Mouse (Mus musculus) brown adipose tissue, adult 24 weeks (tissue): ENCODE data around the gene Krcc1. TPM values are rescaled to one million over a fixed set of nuclear protein-coding genes. Genes with fewer than 3 reads are reported as not detected.
A peak's percentile ranks its signal among the peaks of the same experiment; 100 is the strongest.

Experiments
- H3K27ac ChIP-seq: fragments of 200-500 bp; replicated peaks from 2 replicates; pipeline ENCODE4 v1.5.1; 2012; ENCODE audit warnings: low read depth, mild to moderate bottlenecking, low read length
- H3K4me1 ChIP-seq: fragments of 200-500 bp; 2 replicates; pipeline ENCODE4 v1.6.1; 2012; ENCODE audit warnings: low read length, mixed read lengths; ENCODE audit not compliant: control insufficient read depth, insufficient read depth, insufficient read length
- H3K4me3 ChIP-seq: fragments of 200-500 bp; 2 replicates; pipeline ENCODE4 v1.5.1; 2012; ENCODE audit warnings: low read depth, mild to moderate bottlenecking, low read length, moderate library complexity; ENCODE audit not compliant: insufficient read depth
- polyA plus RNA-seq: library from polyadenylated mRNA; stranded (reverse); fragments of >200 nt; gene quantifications from 2 replicates; pipeline ENCODE4 v1.2.4, GENCODE M21; 2012; ENCODE audit not compliant: missing spikeins, insufficient read depth, insufficient read length

The Krcc1 gene
- polyA plus RNA-seq, result 160 and 201 TPM in 2 replicates

DNA sequence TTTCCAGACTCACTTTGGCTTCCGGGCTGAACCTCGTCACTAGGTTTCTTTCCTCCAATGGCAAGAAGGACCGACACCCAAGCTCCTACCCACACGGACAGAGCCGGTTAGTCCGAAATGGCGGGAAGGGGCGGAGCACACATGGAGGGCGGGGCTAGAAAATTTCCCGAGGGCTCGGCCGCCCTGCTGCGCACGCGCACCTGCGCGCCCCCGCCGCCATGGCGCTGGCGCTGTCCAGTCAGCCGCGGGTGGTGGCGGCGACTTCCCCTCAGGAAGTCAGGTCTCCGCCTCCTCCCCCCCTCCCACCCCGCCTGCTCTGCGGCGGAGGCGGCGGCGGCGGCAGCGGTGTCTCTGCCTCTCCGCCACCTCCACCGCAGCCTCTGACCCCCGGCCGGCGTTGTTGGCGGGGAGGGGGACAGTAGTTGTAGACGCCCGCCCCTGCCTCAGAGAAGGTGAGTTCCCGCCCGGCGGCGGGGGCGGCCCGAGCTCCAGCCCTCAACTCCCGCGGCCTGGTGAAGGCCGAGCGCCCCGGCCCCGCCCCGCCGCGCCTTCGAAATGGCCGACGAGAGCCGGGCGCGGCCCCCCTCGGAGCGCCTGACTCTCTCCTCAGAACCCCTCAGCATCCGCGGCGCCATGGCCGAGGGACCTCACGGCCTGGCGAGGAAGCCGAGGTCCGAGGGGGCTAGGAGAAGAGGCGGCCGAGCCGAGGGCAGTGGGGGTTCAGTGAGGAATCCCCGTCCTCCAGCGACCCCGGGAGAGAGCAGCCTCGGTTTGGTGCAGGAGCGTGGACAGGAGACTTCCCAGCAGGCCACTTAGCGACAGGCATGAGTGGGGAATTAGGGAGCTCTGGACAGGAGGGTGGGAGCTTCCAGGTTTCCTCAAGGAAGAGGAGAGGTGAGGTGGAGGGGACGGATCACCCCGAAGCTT is at the start of gene Krcc1:
Gene Krcc1, plus strand, starts transcription at position 289 of the 927 bp plus-strand sequence.
- H3K27ac ChIP-seq, result peak within 1 kb of the TSS; percentile 96
- peak within 1 kb of the TSS; percentile 98 for H3K4me3 ChIP-seq
- peaks cover 11% of the 10 kb centered on the region; the same call in 1 of the 2 replicates for H3K4me1 ChIP-seq

DNA sequence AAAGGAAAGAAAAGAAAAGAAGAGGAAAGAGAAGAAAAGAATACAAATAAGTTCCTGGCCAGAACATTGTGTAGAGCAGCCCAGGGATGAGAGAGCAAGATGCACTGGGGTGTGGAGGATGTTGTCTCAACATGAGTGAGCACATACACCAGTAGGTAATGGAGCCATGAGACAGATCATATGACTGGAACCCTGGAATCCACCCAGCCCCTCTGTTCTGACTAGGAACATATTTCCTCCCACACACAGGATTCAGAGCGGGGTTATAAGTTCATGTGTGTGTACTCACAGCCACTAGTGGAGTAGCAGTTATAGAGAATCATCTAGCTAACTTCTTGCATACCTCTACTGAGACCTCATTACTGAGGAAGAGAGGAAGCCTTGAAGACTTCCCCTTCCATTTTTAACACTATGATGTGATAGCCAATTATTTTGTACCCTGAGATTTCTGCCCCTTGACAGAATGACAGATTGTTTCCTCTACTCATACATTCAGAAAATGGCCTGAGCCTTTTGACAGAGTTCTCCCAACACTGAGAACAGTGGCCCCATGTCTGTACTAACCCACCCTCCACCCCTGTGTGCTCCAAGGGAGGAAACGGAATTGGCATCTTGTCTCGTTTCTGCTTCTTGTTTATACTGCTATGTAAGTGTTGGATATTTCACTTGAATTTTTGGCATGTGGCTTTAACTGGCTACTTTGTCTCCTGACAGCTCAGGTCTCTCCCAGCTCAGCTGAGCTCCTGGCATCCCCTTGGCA is 47.1 kb upstream of the Krcc1 start:
- Histone ChIP-seq H3K4me1 (no peaks in the 10 kb centered on the region), H3K4me3 (no peak overlapping the region), H3K27ac (no peak overlapping the region)

DNA sequence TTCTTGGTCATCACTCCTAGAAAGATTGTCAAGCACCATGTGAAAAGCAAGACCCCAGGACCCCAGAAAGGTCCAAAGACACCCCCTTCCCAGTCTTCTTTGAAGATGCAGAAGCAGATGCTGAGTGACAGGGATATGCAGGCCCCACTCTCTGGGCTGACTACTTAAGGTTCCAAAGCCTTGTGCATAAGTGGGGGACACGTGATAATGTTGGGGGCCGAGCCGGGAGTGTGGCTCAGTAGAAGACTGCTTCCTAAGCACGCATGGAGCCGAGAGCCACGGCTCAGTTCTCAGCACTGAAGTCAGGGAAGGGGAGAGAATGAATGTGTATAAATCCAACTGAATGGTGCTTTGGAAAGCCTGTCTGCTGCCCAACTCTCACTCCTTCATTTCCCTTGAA is 44.9 kb upstream of the Krcc1 start:
- no peak overlapping the region for H3K4me3 ChIP-seq
- no peaks in the 10 kb centered on the region for H3K4me1 ChIP-seq
- H3K27ac ChIP-seq, result no peak overlapping the region

DNA sequence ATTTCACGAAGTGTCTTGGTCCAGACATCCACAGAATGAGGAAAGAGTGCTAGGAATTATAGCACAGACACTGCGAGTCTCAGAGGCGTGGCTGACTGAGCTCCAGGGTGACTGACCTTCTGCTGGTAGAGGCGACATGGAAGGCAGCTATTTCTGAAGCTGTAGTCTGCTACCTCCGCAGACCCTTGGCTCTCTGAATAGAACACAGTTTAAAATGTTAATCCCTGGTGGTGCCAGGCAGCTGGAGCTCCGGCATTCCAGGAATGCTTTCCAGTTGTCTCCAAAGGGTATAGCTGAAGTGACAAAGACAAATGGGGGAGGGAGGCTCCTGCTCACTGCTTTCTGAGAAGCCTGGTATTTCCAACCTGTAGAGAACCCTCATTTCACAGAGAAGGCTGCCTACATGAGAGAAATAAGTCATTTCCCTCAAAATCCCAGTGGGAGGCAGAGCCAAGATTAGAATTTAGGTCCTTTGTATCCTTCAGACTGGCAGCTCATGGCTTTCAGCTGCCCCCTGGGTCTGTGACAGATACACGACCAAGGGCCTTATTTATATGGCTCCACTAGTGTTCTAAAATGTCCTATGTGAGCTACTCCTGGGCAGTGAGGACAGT is 44.2 kb upstream of the Krcc1 start:
- Histone ChIP-seq H3K4me3 (no peak overlapping the region), H3K27ac (no peak overlapping the region), H3K4me1 (no peaks in the 10 kb centered on the region)

- H3K4me3 ChIP-seq, result no peak overlapping the region
- no peak overlapping the region for H3K27ac ChIP-seq
- H3K4me1 ChIP-seq, result peaks cover 8% of the 10 kb centered on the region
Observed at GRCm38 (mm10) chr6:71235121-71235520, 36.4 kb upstream of the Krcc1 start.

GRCm38 (mm10) chr6:71235944-71236343 is 35.5 kb upstream of the Krcc1 start:
- Histone ChIP-seq H3K4me3 (no peak overlapping the region), H3K27ac (no peak overlapping the region), H3K4me1 (peaks cover 8% of the 10 kb centered on the region)

DNA sequence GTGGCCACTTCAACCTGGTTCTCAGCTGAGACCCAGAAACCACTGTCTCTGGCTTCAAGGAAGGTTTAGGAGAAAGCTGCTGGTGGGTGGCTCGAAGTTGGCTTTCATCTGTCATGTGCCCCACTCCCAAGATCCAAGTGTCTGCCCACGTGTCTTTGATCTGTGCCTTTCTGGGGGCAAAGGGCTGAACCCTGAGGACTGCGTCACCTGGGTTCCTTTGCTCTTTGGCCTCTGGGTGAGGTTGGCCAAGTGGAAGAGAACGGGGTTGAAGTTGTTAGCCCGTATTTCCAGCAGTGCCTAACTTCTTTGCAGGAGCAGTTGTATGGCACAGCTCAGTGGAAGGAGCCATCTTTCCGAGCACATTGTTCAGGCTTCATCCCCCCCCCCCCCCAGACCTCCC is 35.0 kb upstream of the Krcc1 start:
- Histone ChIP-seq H3K27ac (no peak overlapping the region), H3K4me3 (no peak overlapping the region), H3K4me1 (peaks cover 8% of the 10 kb centered on the region)

- no peak overlapping the region for H3K27ac ChIP-seq
- no peak overlapping the region for H3K4me3 ChIP-seq
- peaks cover 8% of the 10 kb centered on the region for H3K4me1 ChIP-seq
Observed at GRCm38 (mm10) chr6:71237031-71237431, 34.4 kb upstream of the Krcc1 start.

DNA sequence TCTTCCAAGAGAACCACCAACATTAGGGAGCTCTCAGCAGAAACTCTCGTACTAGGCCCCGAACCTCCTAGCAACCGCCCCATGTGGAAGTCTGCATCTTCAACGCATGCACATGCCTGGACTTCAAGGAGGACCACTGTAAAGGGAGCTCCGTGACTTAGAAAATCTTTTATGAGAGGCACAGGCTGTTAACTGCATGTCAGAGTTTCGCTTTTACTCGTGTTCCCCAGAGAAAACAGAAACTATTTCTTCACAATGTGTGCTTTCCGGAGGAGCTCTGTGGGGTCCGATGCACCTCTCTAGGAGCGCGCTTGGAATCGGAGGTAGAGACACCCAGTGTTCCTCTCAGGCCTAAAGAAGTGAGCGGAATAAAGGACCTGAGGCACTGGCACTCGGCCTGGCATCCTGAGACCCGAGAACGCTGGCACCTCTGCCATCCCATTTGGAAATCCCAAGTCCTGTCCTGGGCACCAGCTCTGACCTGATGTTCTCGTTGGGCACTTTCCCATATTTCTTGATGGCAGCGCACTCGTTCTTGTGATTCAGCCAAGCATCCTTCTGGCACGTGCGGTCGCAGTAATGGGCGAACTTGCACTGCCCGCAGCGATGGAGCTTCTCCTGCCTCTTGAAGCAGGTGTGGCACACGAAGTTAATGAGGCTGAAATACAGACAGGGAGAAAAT is 32.3 kb upstream of the Krcc1 start:
- Histone ChIP-seq H3K4me3 (no peak overlapping the region), H3K27ac (no peak overlapping the region), H3K4me1 (peaks cover 8% of the 10 kb centered on the region)

DNA sequence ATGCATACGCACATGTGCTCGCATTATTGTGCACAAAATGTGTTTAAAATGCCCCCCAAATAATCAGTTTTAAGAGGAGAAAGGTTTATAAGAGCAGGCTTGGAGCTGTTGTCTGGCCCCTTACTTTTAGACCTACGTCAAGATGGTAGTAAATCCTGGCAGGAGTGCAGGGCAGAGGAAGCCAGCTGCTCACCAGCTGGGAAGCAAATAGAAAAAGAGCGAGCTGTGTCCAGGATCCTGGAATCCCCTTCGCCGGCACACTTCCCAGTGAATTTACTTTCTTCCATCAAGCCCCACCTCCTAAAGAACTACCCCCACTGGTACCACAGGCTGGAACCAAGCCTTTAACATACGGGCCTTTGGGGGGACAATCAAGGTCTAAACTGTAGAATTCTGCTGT is 30.6 kb upstream of the Krcc1 start:
- Histone ChIP-seq H3K4me3 (no peak overlapping the region), H3K27ac (no peak overlapping the region), H3K4me1 (peaks cover 2% of the 10 kb centered on the region; the same call in 1 of the 2 replicates)

DNA sequence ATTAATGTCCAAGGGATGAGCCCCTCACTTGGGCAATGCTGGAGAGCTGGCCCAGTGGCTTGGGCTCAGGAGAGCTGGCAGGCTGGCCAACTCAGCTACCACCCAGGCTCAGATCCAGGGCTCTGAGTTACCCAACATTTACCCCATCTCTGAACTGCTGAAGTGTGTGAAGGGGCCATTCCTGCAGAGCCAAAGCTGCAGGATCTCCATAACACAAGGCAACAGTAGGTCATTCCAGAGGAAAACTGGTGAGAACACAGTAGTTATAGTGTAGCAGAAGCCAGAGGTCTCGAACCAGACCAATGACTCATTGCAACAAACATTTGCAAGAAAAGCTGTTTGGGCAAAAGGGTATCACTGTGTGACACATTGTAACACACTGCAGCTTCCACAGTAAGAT is 28.7 kb upstream of the Krcc1 start:
- Histone ChIP-seq H3K4me3 (no peak overlapping the region), H3K27ac (no peak overlapping the region), H3K4me1 (no peaks in the 10 kb centered on the region)

GRCm38 (mm10) chr6:71243258-71243657 is 28.2 kb upstream of the Krcc1 start:
- Histone ChIP-seq H3K27ac (no peak overlapping the region), H3K4me1 (no peaks in the 10 kb centered on the region), H3K4me3 (no peak overlapping the region)

DNA sequence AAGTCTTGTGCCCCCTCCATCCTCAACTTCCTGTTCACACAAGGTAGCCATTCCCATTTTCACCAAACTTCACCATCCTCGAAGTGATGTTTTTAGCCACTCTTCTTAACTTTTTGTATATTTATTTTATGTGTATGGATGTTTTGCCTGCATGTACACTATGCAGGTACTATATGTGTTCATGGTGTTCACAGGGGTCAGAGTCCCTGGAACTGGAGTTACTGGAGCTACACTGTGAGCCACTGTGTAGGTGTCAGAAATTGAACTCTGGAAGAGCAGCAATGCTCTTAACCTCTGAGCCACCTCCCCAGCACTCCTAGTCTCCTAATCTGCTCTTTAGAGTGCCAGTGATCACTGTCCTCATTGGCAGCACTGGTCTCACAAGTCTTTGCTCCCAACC is 23.1 kb upstream of the Krcc1 start:
- no peaks in the 10 kb centered on the region for H3K4me1 ChIP-seq
- H3K4me3 ChIP-seq, result no peak overlapping the region
- H3K27ac ChIP-seq, result no peak overlapping the region

GRCm38 (mm10) chr6:71249615-71250014 is 21.9 kb upstream of the Krcc1 start:
- Histone ChIP-seq H3K4me3 (no peak overlapping the region), H3K27ac (no peak overlapping the region), H3K4me1 (no peaks in the 10 kb centered on the region)

- no peak overlapping the region for H3K4me3 ChIP-seq
- no peaks in the 10 kb centered on the region for H3K4me1 ChIP-seq
- H3K27ac ChIP-seq, result no peak overlapping the region
Observed at GRCm38 (mm10) chr6:71250951-71251350, 20.5 kb upstream of the Krcc1 start.
